Mouse (Mus musculus) liver, embryonic 15.5 days (tissue): ENCODE results near the gene Immp2l. TPM values are rescaled to one million over a fixed set of nuclear protein-coding genes. Genes with fewer than 3 reads are reported as not detected.

Source experiments
- ATAC-seq: fragments of 200-750 bp; cut with Nextera tagmentation; 2 replicates; pipeline ENCODE4 v1.8.0; 2017; ENCODE audit warnings: moderate number of reproducible peaks, mild to moderate bottlenecking, moderate library complexity; ENCODE audit not compliant: insufficient read depth
- H3K27ac ChIP-seq: fragments of 300-500 bp; sonication (generic); replicated peaks from 2 replicates; pipeline ENCODE4 v1.5.1; 2015; ENCODE audit warnings: mild to moderate bottlenecking, inconsistent platforms
- H3K27me3 ChIP-seq: fragments of 300-500 bp; sonication (generic); 2 replicates; pipeline ENCODE4 v1.6.1; 2015; ENCODE audit warnings: mild to moderate bottlenecking, inconsistent platforms
- H3K36me3 ChIP-seq: fragments of 300-500 bp; sonication (generic); replicated peaks from 2 replicates; pipeline ENCODE4 v1.6.1; 2015; ENCODE audit warnings: moderate library complexity, mild to moderate bottlenecking, inconsistent platforms
- H3K4me1 ChIP-seq: fragments of 300-500 bp; sonication (generic); replicated peaks from 2 replicates; pipeline ENCODE4 v1.6.1; 2015; ENCODE audit warnings: inconsistent platforms
- H3K4me2 ChIP-seq: fragments of 300-500 bp; sonication (generic); 2 replicates; pipeline ENCODE4 v1.6.1; 2015; ENCODE audit warnings: moderate library complexity, mild to moderate bottlenecking, inconsistent platforms
- H3K4me3 ChIP-seq: fragments of 300-500 bp; sonication (generic); replicated peaks from 2 replicates; pipeline ENCODE4 v1.5.1; 2015; ENCODE audit warnings: mild to moderate bottlenecking, inconsistent platforms
- H3K9ac ChIP-seq: fragments of 300-500 bp; sonication (generic); 2 replicates; pipeline ENCODE4 v1.6.1; 2015; ENCODE audit warnings: moderate library complexity, mild to moderate bottlenecking, inconsistent platforms
- H3K9me3 ChIP-seq: fragments of 300-500 bp; sonication (generic); replicated peaks from 2 replicates; pipeline ENCODE4 v1.6.1; 2016; ENCODE audit warnings: inconsistent platforms
- WGBS: fragments of 180-500 bp; shearing (Covaris S2); methylation state at CpG from one replicate; pipeline ENCODE4 v1.1.7; 2015; ENCODE audit warnings: mixed read lengths; ENCODE audit not compliant: insufficient replicate concordance; 5-methylcytosine and 5-hydroxymethylcytosine counted together
- polyA plus RNA-seq: library from polyadenylated mRNA; unstranded; fragments of >200 nt; fragmentation: Nextera tagmentation; extraction: Ambion mirVana; gene quantifications from 2 replicates; pipeline ENCODE4 v1.2.1, GENCODE M21; 2015

The Immp2l gene
- polyA plus RNA-seq, 1 experiment from 2014 or later = 9.4 TPM

GRCm38 (mm10) chr12:41486331-41486730 is 462.4 kb downstream of the Immp2l start, which contains the start of gene Lrrn3:
Gene Lrrn3 (minus strand): TSS chr12:41486431.
- Histone ChIP-seq H3K9ac (no peak within 1 kb of the TSS), H3K4me1 (no peaks in the 10 kb centered on the region), H3K27me3 (peaks cover 26% of the 10 kb centered on the region), H3K4me3 (peak within 1 kb of the TSS; percentile 8; the same call in 1 of the 2 replicates), H3K36me3 (no peaks in the 10 kb centered on the region), H3K9me3 (no peaks in the 10 kb centered on the region), H3K27ac (no peak within 1 kb of the TSS), H3K4me2 (peak within 1 kb of the TSS; percentile 23; the same call in 1 of the 2 replicates)
- 83% methylated on average over 1 of the region's 1 CpGs for WGBS
- no peak for ATAC-seq

DNA sequence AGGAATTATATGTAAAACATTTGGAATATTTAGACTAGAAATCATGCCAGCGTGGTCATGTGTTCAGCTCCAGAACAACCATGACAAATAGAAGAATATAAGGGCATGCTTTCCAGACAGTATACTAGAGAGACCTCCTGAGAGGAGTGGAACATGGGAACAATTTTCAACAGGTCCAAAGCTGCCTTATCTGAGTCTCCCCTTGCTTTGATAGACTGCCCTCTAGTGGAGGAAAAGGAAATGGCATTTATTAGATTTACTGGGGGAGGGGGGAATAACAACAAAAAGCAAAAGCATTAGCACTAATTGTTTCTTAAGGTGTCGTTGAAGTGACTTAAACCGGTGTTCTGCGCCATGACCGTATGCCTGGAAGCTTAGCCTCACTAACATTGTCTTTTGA is 463.1 kb downstream of the Immp2l start:
- Histone ChIP-seq H3K27me3 (peaks cover 26% of the 10 kb centered on the region), H3K4me3 (no peak overlapping the region), H3K9ac (no peak overlapping the region), H3K4me2 (no peak overlapping the region), H3K4me1 (no peaks in the 10 kb centered on the region), H3K27ac (no peak overlapping the region), H3K9me3 (no peaks in the 10 kb centered on the region), H3K36me3 (no peaks in the 10 kb centered on the region)
- no peak for ATAC-seq
- WGBS = 23% methylated on average over 5 of the region's 5 CpGs

GRCm38 (mm10) chr12:41494620-41495019 is 470.7 kb downstream of the Immp2l start:
- Histone ChIP-seq H3K4me3 (no peak overlapping the region), H3K27ac (no peak overlapping the region), H3K4me2 (no peak overlapping the region), H3K9me3 (no peaks in the 10 kb centered on the region), H3K4me1 (no peaks in the 10 kb centered on the region), H3K27me3 (no peaks in the 10 kb centered on the region), H3K9ac (no peak overlapping the region), H3K36me3 (no peaks in the 10 kb centered on the region)
- 27% methylated on average over 10 of the region's 10 CpGs for WGBS
- no peak for ATAC-seq

DNA sequence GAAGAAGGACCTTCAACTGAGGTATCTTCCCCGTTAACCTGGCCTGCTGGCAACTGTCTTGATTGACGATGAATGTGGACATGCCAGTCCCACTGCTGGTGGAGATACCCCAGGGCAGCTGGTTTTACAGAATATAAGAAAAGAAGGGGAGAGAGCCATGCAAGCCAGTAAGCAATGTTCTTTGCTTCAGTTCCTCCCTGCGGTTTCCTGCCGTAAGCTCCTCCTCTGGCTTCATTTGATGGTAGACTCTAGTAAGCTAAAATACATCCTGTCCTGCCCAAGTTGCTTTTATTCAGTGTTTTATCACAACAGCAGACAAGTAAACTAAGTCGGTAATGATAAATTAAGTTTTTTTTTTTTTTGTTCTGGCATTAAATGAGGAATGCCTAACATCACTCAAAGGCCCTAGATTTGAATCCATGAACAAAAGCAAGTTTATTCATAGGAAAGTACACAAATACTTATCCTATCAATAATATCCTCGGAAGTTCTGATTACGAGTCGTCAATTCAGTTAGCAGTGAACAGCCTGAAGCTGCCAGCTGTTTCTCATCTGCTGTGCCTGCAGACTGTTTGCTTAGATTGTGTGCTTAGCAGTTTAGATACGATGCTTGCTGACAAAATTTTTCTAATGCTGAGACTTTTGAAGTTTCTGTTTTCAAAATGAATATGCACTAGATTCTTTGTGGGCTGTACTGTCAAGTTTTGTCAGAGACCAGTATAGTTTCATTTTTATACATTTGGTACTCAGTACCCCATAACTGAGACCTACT is 476.3 kb downstream of the Immp2l start:
- H3K4me3 ChIP-seq = no peak overlapping the region
- no peak overlapping the region for H3K9ac ChIP-seq
- H3K27ac ChIP-seq = no peak overlapping the region
- 52% methylated on average over 9 of the region's 9 CpGs for WGBS
- no peaks in the 10 kb centered on the region for H3K4me1 ChIP-seq
- H3K36me3 ChIP-seq = no peaks in the 10 kb centered on the region
- no peaks in the 10 kb centered on the region for H3K9me3 ChIP-seq
- H3K4me2 ChIP-seq = no peak overlapping the region
- ATAC-seq = no peak
- H3K27me3 ChIP-seq = no peaks in the 10 kb centered on the region

DNA sequence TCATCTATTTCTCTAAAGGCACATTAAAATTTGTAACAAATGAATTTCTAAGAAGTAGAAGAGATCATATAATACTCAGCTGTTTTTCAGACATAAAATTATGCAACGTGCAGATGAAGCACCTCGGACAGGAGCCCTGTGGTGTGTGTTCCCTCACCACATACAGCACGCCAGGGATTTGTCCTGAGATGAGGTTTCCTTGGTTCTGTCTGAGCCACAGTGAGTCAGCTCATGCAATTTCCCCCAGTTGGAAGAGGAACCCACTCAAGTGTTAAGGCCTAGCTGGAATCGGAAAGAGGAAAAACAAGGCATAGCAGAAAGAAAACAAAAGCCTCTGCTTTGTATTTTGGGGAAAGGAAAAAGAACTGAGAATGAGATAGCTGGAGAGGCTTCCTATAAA is 484.7 kb downstream of the Immp2l start:
- no peak overlapping the region for H3K4me2 ChIP-seq
- no peak overlapping the region for H3K27ac ChIP-seq
- H3K9me3 ChIP-seq = no peaks in the 10 kb centered on the region
- no peaks in the 10 kb centered on the region for H3K36me3 ChIP-seq
- ATAC-seq = no peak
- no peak overlapping the region for H3K4me3 ChIP-seq
- 52% methylated on average over 4 of the region's 4 CpGs for WGBS
- no peaks in the 10 kb centered on the region for H3K27me3 ChIP-seq
- no peaks in the 10 kb centered on the region for H3K4me1 ChIP-seq
- no peak overlapping the region for H3K9ac ChIP-seq

- 67% methylated on average over 3 of the region's 3 CpGs for WGBS
Measured at GRCm38 (mm10) chr12:41510588-41510987, 486.7 kb downstream of the Immp2l start.

DNA sequence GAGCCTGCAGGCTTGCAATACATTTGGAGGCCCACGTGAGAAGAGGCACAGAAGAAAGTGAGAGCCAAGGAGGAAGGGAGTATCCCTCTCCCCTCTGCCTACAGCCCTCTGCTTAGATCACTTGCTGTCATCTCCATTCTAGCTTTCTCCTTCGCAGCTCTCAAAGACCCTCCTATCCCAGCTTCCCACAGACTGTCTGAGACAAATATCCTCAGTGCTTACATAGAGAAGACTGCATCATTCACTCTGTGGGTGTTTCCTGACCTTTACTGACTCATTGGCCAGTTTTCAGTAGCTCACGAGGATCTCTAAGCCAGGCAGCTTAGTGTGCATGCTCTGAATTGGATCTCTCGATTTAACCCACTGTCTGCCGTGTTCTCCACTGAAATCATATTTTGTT is 495.0 kb downstream of the Immp2l start:
- Histone ChIP-seq H3K9me3 (no peaks in the 10 kb centered on the region), H3K4me3 (no peak overlapping the region), H3K27me3 (no peaks in the 10 kb centered on the region), H3K9ac (no peak overlapping the region), H3K27ac (no peak overlapping the region), H3K36me3 (no peaks in the 10 kb centered on the region), H3K4me1 (no peaks in the 10 kb centered on the region), H3K4me2 (no peak overlapping the region)
- no peak for ATAC-seq
- 49% methylated on average over 5 of the region's 5 CpGs for WGBS

More at GRCm38 (mm10) chr12:41510588-41510987, 486.7 kb downstream of the Immp2l start:
- no peak overlapping the region for H3K4me3 ChIP-seq
- no peak overlapping the region for H3K9ac ChIP-seq
- no peaks in the 10 kb centered on the region for H3K27me3 ChIP-seq
- no peak overlapping the region for H3K27ac ChIP-seq
- no peaks in the 10 kb centered on the region for H3K36me3 ChIP-seq
- H3K9me3 ChIP-seq = no peaks in the 10 kb centered on the region
- no peak for ATAC-seq
- no peaks in the 10 kb centered on the region for H3K4me1 ChIP-seq
- no peak overlapping the region for H3K4me2 ChIP-seq

DNA sequence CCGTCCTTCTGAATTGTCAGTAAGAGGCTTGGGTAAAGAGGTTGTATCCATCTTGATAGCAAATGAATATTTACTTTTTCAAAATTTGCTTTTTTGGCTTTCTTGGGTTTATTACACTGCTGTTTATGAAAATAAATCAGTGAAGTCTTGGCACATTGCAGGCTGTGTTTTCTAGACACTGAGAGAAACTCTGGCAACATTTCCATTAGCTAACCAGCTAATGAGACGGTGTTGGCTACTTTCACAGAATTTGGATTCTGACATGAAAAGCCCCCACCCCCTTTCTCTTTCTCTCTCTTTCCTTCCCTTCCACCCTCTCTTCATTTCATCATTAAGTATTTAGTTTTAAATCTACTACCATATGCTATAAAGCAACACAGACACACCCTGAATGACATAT is 496.4 kb downstream of the Immp2l start:
- H3K4me3 ChIP-seq = no peak overlapping the region
- no peaks in the 10 kb centered on the region for H3K9me3 ChIP-seq
- no peak overlapping the region for H3K4me2 ChIP-seq
- no peaks in the 10 kb centered on the region for H3K36me3 ChIP-seq
- WGBS = 46% methylated on average over 2 of the region's 2 CpGs
- H3K27me3 ChIP-seq = no peaks in the 10 kb centered on the region
- no peaks in the 10 kb centered on the region for H3K4me1 ChIP-seq
- H3K9ac ChIP-seq = no peak overlapping the region
- no peak overlapping the region for H3K27ac ChIP-seq
- ATAC-seq = no peak

GRCm38 (mm10) chr12:41521671-41522070 is 497.8 kb downstream of the Immp2l start:
- Histone ChIP-seq H3K36me3 (no peaks in the 10 kb centered on the region), H3K4me3 (no peak overlapping the region), H3K4me1 (no peaks in the 10 kb centered on the region), H3K4me2 (no peak overlapping the region), H3K27ac (no peak overlapping the region), H3K27me3 (no peaks in the 10 kb centered on the region), H3K9me3 (no peaks in the 10 kb centered on the region), H3K9ac (no peak overlapping the region)
- 71% methylated on average over 2 of the region's 2 CpGs for WGBS
- ATAC-seq = no peak

DNA sequence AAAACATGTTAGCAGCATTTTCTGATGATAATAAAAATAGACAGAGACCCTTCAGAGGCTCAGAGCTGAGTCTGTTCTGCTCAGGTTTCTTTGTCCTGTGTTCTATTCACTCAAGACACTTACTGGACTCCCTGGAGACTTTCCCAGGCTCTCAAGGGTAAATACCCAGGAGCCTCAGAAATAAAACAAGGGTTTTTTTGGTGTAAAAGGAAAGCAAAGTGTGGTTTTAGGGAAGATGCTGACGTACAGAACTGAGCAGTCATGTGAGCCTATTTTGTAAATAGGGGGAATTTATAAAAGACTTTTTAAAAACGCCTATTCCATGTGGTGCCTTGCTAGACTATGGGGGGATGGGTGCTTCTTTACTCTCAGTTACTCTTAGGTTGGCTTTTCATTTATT is 502.8 kb downstream of the Immp2l start:
- H3K27me3 ChIP-seq = no peaks in the 10 kb centered on the region
- H3K36me3 ChIP-seq = no peaks in the 10 kb centered on the region
- H3K4me2 ChIP-seq = no peak overlapping the region
- ATAC-seq = no peak
- no peak overlapping the region for H3K9ac ChIP-seq
- H3K4me1 ChIP-seq = no peaks in the 10 kb centered on the region
- 56% methylated on average over 2 of the region's 2 CpGs for WGBS
- no peaks in the 10 kb centered on the region for H3K9me3 ChIP-seq
- no peak overlapping the region for H3K4me3 ChIP-seq
- H3K27ac ChIP-seq = no peak overlapping the region

DNA sequence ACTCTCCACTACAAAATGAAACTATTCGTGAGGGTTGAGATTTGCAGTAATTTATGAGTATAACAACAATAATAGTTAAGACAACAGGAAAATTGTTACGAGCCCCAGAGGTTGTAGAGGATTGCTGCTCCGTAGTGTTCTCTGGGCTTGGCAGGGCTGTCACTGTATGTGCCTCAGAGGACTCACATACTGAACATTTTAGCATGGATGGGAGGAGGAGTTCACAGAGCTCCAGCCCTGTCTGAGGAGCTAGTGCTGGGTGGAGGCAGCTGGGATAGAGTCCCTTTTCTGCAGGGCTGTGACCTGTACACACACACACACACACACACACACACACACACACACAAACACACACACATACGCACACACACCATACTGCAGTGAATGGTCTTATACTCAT is 504.5 kb downstream of the Immp2l start:
- H3K9me3 ChIP-seq = no peaks in the 10 kb centered on the region
- no peaks in the 10 kb centered on the region for H3K36me3 ChIP-seq
- no peaks in the 10 kb centered on the region for H3K27me3 ChIP-seq
- H3K4me3 ChIP-seq = no peak overlapping the region
- H3K9ac ChIP-seq = no peak overlapping the region
- no peak overlapping the region for H3K27ac ChIP-seq
- H3K4me1 ChIP-seq = no peaks in the 10 kb centered on the region
- ATAC-seq = no peak
- H3K4me2 ChIP-seq = no peak overlapping the region
- WGBS = 61% methylated on average over 4 of the region's 4 CpGs

GRCm38 (mm10) chr12:41539989-41540388 is 516.1 kb downstream of the Immp2l start:
- Histone ChIP-seq H3K9ac (no peak overlapping the region), H3K9me3 (no peaks in the 10 kb centered on the region), H3K36me3 (no peaks in the 10 kb centered on the region), H3K4me3 (no peak overlapping the region), H3K4me2 (no peak overlapping the region), H3K27ac (no peak overlapping the region), H3K4me1 (no peaks in the 10 kb centered on the region), H3K27me3 (no peaks in the 10 kb centered on the region)
- 72% methylated on average over 5 of the region's 5 CpGs for WGBS
- ATAC-seq = no peak
